Mouse (Mus musculus) lung, postnatal 0 days (tissue): ENCODE measurements around the gene Pole2.

ENCODE experiments used
- CTCF ChIP-seq: IDR thresholded peaks from 2 replicates; pipeline ENCODE4 v1.5.1; 2016; ENCODE audit warnings: antibody characterized with exemption, mild to moderate bottlenecking
- EP300 ChIP-seq: IDR thresholded peaks from 2 replicates; pipeline ENCODE4 v1.6.1; 2016; ENCODE audit warnings: antibody characterized with exemption, mild to moderate bottlenecking, control low read depth

GRCm38 (mm10) chr12:69238284-69238683 is 10.3 kb upstream of the Pole2 start:
- peak; percentile 45 for TF ChIP-seq CTCF
- TF ChIP-seq EP300 = no peak
